Comparison of ENCODE assay signal across 8 mouse cellular contexts in genomic region chr15:37135590-37136164, GRCm38 (mm10).
DNase-seq lines count a peak whose midpoint lies in the region; ATAC-seq and TF ChIP-seq lines count a peak whose summit lies in the region.

No protein-coding gene starts in this region.

- H3K4me3 ChIP-seq in embryonic facial prominence, embryonic 11.5 days (ENCODE audit: low read depth, low read length): peak overlapping the region; percentile 42
- peak overlapping the region; percentile 74 for H3K4me3 ChIP-seq in kidney, adult 2 months (ENCODE audit: insufficient read depth, low read depth, low read length)
- H3K4me3 ChIP-seq in midbrain, embryonic 16.5 days (ENCODE audit: low read depth, low read length): peak overlapping the region; percentile 47

- peak overlapping the region; percentile 78 for H3K9ac ChIP-seq in embryonic facial prominence, embryonic 11.5 days (replicated peaks; ENCODE audit: low read length)
- H3K9ac ChIP-seq in midbrain, embryonic 16.5 days (ENCODE audit: low read depth, low read length): peak overlapping the region; percentile 88

- H3K36me3 ChIP-seq in embryonic facial prominence, embryonic 11.5 days (replicated peaks; ENCODE audit: control insufficient read depth, insufficient read depth, low read depth, low read length): no peaks in the 10 kb centered on the region
- H3K36me3 ChIP-seq in kidney, adult 2 months (ENCODE audit: control insufficient read depth, insufficient read depth, low read length): no peaks in the 10 kb centered on the region
- H3K36me3 ChIP-seq in midbrain, embryonic 16.5 days (ENCODE audit: control insufficient read depth, insufficient read depth, low read length): no peaks in the 10 kb centered on the region

- H3K4me2 ChIP-seq in embryonic facial prominence, embryonic 11.5 days (ENCODE audit: low read depth, low read length): peak overlapping the region; percentile 62
- H3K4me2 ChIP-seq in midbrain, embryonic 16.5 days (ENCODE audit: low read length): peak overlapping the region; percentile 86

- H3K27me3 ChIP-seq in embryonic facial prominence, embryonic 11.5 days (ENCODE audit: control insufficient read depth, insufficient read depth, low read length): no peaks in the 10 kb centered on the region
- no peaks in the 10 kb centered on the region for H3K27me3 ChIP-seq in kidney, adult 2 months (replicated peaks; ENCODE audit: control insufficient read depth, insufficient read depth, low read length)
- H3K27me3 ChIP-seq in midbrain, embryonic 16.5 days (ENCODE audit: control insufficient read depth, insufficient read depth, low read depth, low read length): no peaks in the 10 kb centered on the region

- H3K27ac ChIP-seq in embryonic facial prominence, embryonic 11.5 days (replicated peaks; ENCODE audit: low read depth, low read length): peak overlapping the region; percentile 68; the same call in 1 of the 2 replicates
- peak overlapping the region; percentile 85 for H3K27ac ChIP-seq in kidney, adult 2 months (ENCODE audit: insufficient read depth, low read depth, low read length)
- H3K27ac ChIP-seq in midbrain, embryonic 16.5 days (ENCODE audit: low read length): peak overlapping the region; percentile 89

- no peaks in the 10 kb centered on the region for H3K4me1 ChIP-seq in embryonic facial prominence, embryonic 11.5 days (ENCODE audit: control insufficient read depth, insufficient read depth, low read length)
- H3K4me1 ChIP-seq in kidney, adult 2 months (ENCODE audit: control insufficient read depth, insufficient read depth, low read length): peaks cover 2% of the 10 kb centered on the region; the same call in 1 of the 2 replicates
- peaks cover 19% of the 10 kb centered on the region; the same call in 1 of the 2 replicates for H3K4me1 ChIP-seq in midbrain, embryonic 16.5 days (ENCODE audit: control insufficient read depth, insufficient read depth, low read length)

- no peak for TF ChIP-seq CTCF in kidney, adult 2 months (conservative IDR thresholded peaks at IDR 0.05; ENCODE audit: insufficient read depth, insufficient read length, low read depth, low read length)

- 2% methylated on average over 35 of the region's 35 CpGs for WGBS in embryonic facial prominence, embryonic 11.5 days
- 1% methylated on average over 35 of the region's 35 CpGs for WGBS in kidney, adult 2 months
- under 1% methylated on average over 35 of the region's 35 CpGs for WGBS in midbrain, embryonic 16.5 days

- no peak for TF ChIP-seq POLR2A in kidney, adult 2 months (IDR thresholded peaks at IDR 0.05; ENCODE audit: low read depth, low read length)

- ATAC-seq in embryonic facial prominence, embryonic 11.5 days (replicated peaks; ENCODE audit: insufficient number of reproducible peaks, low FRiP score, low TSS enrichment, low read depth): peak; percentile 72
- peak; percentile 56 for ATAC-seq in midbrain, embryonic 16.5 days

- H3K9me3 ChIP-seq in embryonic facial prominence, embryonic 11.5 days (replicated peaks; ENCODE audit: control insufficient read depth, low read length): no peaks in the 10 kb centered on the region
- H3K9me3 ChIP-seq in midbrain, embryonic 16.5 days (replicated peaks; ENCODE audit: control insufficient read depth, low read length, poor library complexity, severe bottlenecking): no peaks in the 10 kb centered on the region

- DNase-seq in adrenal gland, postnatal 4 days (ENCODE audit: low spot score in 2 of 2): peak; percentile 20 to 28
- peak; percentile 71 for DNase-seq in embryonic facial prominence, embryonic 11.5 days (ENCODE audit: low spot score)
- peak; percentile 41 to 49 for DNase-seq in heart, adult 9 months (ENCODE audit: low spot score in 2 of 2)
- DNase-seq in kidney, adult 2 months: peak; percentile 71
- DNase-seq in liver: peak; percentile 54
- DNase-seq in spleen, adult 18-20 months: peak; percentile 8 to 32
- no peak for DNase-seq in c-Kit-positive CD71-positive TER-119-positive erythroid progenitor cells, embryonic 14.5 days (ENCODE audit: low spot score)
